16 mouse cellular contexts compared by ENCODE assay signal in genomic region chr6:4910042-4910634, GRCm38 (mm10). TPM values are rescaled to one million over a fixed set of nuclear protein-coding genes. Genes with fewer than 3 reads are reported as not detected.
DNase-seq lines count a peak whose midpoint lies in the region; ATAC-seq lines count a peak whose summit lies in the region.
"Had no signal": no experiment of that assay in that cellular context is flagged by ENCODE, and none has a peak within 500 bp of the region (broad histone marks: within the 10 kb centered on the region; RNA-seq: fewer than 3 reads in every experiment).

No protein-coding gene starts in this region.

- no peak overlapping the region for H3K4me2 ChIP-seq in kidney, embryonic 14.5 days (replicated peaks; ENCODE audit: low read depth, low read length)
- no peak overlapping the region; the same call in 1 of the 2 replicates for H3K4me2 ChIP-seq in neural tube, embryonic 11.5 days (ENCODE audit: low read depth)
- H3K4me2 ChIP-seq: limb, embryonic 12.5 days had no signal

- 27% methylated on average over 10 of the region's 10 CpGs for WGBS in kidney, embryonic 14.5 days
- 28% methylated on average over 10 of the region's 10 CpGs for WGBS in neural tube, embryonic 11.5 days

- H3K9ac ChIP-seq in kidney, embryonic 14.5 days (ENCODE audit: low read depth, low read length), result no peak overlapping the region
- peak overlapping the region; percentile 41 for H3K9ac ChIP-seq in neural tube, embryonic 11.5 days (ENCODE audit: low read length)
- H3K9ac ChIP-seq: forebrain, postnatal 0 days; limb, embryonic 12.5 days had no signal

- H3K27ac ChIP-seq in kidney, embryonic 14.5 days (ENCODE audit: low read depth, low read length), result no peak overlapping the region
- H3K27ac ChIP-seq in neural tube, embryonic 11.5 days (ENCODE audit: low read depth, low read length), result peak overlapping the region; percentile 53
- H3K27ac ChIP-seq: limb, embryonic 12.5 days had no signal

- ATAC-seq in kidney, embryonic 14.5 days (ENCODE audit: low FRiP score, low TSS enrichment), result peak; percentile 83
- peak; percentile 71 for ATAC-seq in neural tube, embryonic 11.5 days (ENCODE audit: insufficient read depth, low FRiP score, low TSS enrichment)
- ATAC-seq: forebrain, postnatal 0 days had no signal

- no peak for DNase-seq in kidney, postnatal 25 days
- DNase-seq in neural tube, embryonic 11.5 days (ENCODE audit: low spot score), result peak; percentile 37
- DNase-seq in neural tube, embryonic 10.5 days (ENCODE audit: extremely low spot score, low spot score), result no peak
- DNase-seq in mesoderm, embryonic 11.5 days (ENCODE audit: low read depth, low spot score), result peak; percentile 44
- DNase-seq in thymus, postnatal 4 days, result no peak
- no peak for DNase-seq in layer of hippocampus, postnatal 14 days (ENCODE audit: low spot score in 2 of 2)
- DNase-seq: adrenal gland, postnatal 10 days; cerebellum, adult 2 months; forebrain, postnatal 0 days; gastrocnemius, postnatal 14 days; heart, postnatal 10 days; lung, postnatal 14 days; thymus, postnatal 36 days had no signal

- peaks cover 14% of the 10 kb centered on the region for H3K4me1 ChIP-seq in kidney, embryonic 14.5 days (ENCODE audit: control insufficient read depth, insufficient read depth, low read length)
- H3K4me1 ChIP-seq in neural tube, embryonic 11.5 days (ENCODE audit: control insufficient read depth, insufficient read depth, low read length), result peaks cover 12% of the 10 kb centered on the region

- no peaks in the 10 kb centered on the region for H3K36me3 ChIP-seq in kidney, embryonic 14.5 days (ENCODE audit: control insufficient read depth, insufficient read depth, low read length)
- peaks cover 2% of the 10 kb centered on the region for H3K36me3 ChIP-seq in neural tube, embryonic 11.5 days (ENCODE audit: control insufficient read depth, insufficient read depth, low read length)

- H3K9me3 ChIP-seq in kidney, embryonic 14.5 days (ENCODE audit: control insufficient read depth, low read length), result no peaks in the 10 kb centered on the region
- no peaks in the 10 kb centered on the region for H3K9me3 ChIP-seq in neural tube, embryonic 11.5 days (ENCODE audit: control insufficient read depth, low read length)
- H3K9me3 ChIP-seq: limb, embryonic 12.5 days had no signal

- no peaks in the 10 kb centered on the region for H3K27me3 ChIP-seq in kidney, embryonic 14.5 days (ENCODE audit: control insufficient read depth, insufficient read depth, low read length)
- H3K27me3 ChIP-seq in neural tube, embryonic 11.5 days (ENCODE audit: control insufficient read depth, insufficient read depth, low read length), result no peaks in the 10 kb centered on the region
- H3K27me3 ChIP-seq: limb, embryonic 12.5 days had no signal

- H3K4me3 ChIP-seq in kidney, embryonic 14.5 days (ENCODE audit: low read length), result no peak overlapping the region
- H3K4me3 ChIP-seq in neural tube, embryonic 11.5 days (ENCODE audit: low read depth, low read length), result no peak overlapping the region
- H3K4me3 ChIP-seq: limb, embryonic 12.5 days had no signal

RNA-seq across cellular contexts. Expression of gene Ppp1r9a, which starts 7.4 kb away (rescaled TPM):
- polyA plus RNA-seq in kidney, embryonic 14.5 days (2014; fragmentation: Nextera tagmentation; extraction: Ambion mirVana), result 13.6 and 28.8 TPM in 2 replicates
- polyA plus RNA-seq in neural tube, embryonic 11.5 days (2014; fragmentation: Nextera tagmentation; extraction: Ambion mirVana), result 16.7 and 17.8 TPM in 2 replicates
- 100 to 1,000 TPM; 111 to 117 TPM for total RNA-seq in layer of hippocampus, postnatal 14 days (2021)
- total RNA-seq: MEL had no signal

Comparison
In these comparisons a context has a peak if more than half of its experiments do, and no peak if none do; other contexts are left out.
1. DNase-seq: peak in neural tube, embryonic 11.5 days (single experiment) and mesoderm, embryonic 11.5 days (single experiment); none in kidney, postnatal 25 days (0 of 2), neural tube, embryonic 10.5 days (single experiment), thymus, postnatal 4 days (single experiment) and layer of hippocampus, postnatal 14 days (0 of 2).